Mouse (Mus musculus) spleen, adult 2 months (tissue): ENCODE measurements around the gene Trmt112. TPM values are rescaled to one million over a fixed set of nuclear protein-coding genes. Genes with fewer than 3 reads are reported as not detected.

Source experiments
- DNase-seq, 2 experiments: peaks; one replicate each; pipeline versions ENCODE4 v3.0.0 to v3.0.0-alpha.2; 2012 to 2021; ENCODE audit warnings: low spot score in 2 of 2, low read depth in 1 of 2
- H3K27ac ChIP-seq: fragments of 200-500 bp; 2 replicates; pipeline ENCODE4 v1.5.1; 2012; ENCODE audit warnings: low read length, inconsistent platforms; ENCODE audit not compliant: insufficient read depth
- H3K27me3 ChIP-seq: fragments of 200-500 bp; 2 replicates; pipeline ENCODE4 v1.6.1; 2012; ENCODE audit warnings: mild to moderate bottlenecking, moderate library complexity, low read length, inconsistent platforms; ENCODE audit not compliant: control insufficient read depth, insufficient read depth
- H3K36me3 ChIP-seq: fragments of 200-500 bp; 2 replicates; pipeline ENCODE4 v1.6.1; 2012; ENCODE audit warnings: mild to moderate bottlenecking, low read length, inconsistent platforms; ENCODE audit not compliant: control insufficient read depth, insufficient read depth
- H3K4me1 ChIP-seq: fragments of 200-500 bp; 2 replicates; pipeline ENCODE4 v1.6.1; 2011; ENCODE audit warnings: inconsistent platforms; ENCODE audit not compliant: control insufficient read depth, insufficient read depth, insufficient read length
- H3K4me3 ChIP-seq: fragments of 200-500 bp; 2 replicates; pipeline ENCODE4 v1.5.1; 2011; ENCODE audit warnings: mild to moderate bottlenecking, inconsistent platforms; ENCODE audit not compliant: insufficient read depth, insufficient read length; ENCODE audit errors: extremely low read depth
- CTCF ChIP-seq: fragments of 200-500 bp; IDR thresholded peaks from 2 replicates; pipeline ENCODE4 v1.5.1; 2011; ENCODE audit warnings: mild to moderate bottlenecking, inconsistent platforms; ENCODE audit not compliant: insufficient read depth, insufficient read length, insufficient replicate concordance; ENCODE audit errors: extremely low read depth
- POLR2A ChIP-seq: fragments of 200-500 bp; IDR thresholded peaks from 2 replicates; pipeline ENCODE4 v1.6.1; 2011; ENCODE audit warnings: low read depth, low read length, inconsistent platforms
- WGBS: fragments of 180-500 bp; shearing (Covaris S2); methylation state at CpG from one replicate; pipeline ENCODE4 v1.1.7; 2018; 5-methylcytosine and 5-hydroxymethylcytosine counted together
- polyA plus RNA-seq: library from polyadenylated mRNA; depleted of rRNA; stranded (reverse); fragments of >200 nt; gene quantifications from 2 replicates; pipeline ENCODE4 v1.2.3, GENCODE M21; 2012

Gene Trmt112
- polyA plus RNA-seq, 1 experiment, result 135 TPM

DNA sequence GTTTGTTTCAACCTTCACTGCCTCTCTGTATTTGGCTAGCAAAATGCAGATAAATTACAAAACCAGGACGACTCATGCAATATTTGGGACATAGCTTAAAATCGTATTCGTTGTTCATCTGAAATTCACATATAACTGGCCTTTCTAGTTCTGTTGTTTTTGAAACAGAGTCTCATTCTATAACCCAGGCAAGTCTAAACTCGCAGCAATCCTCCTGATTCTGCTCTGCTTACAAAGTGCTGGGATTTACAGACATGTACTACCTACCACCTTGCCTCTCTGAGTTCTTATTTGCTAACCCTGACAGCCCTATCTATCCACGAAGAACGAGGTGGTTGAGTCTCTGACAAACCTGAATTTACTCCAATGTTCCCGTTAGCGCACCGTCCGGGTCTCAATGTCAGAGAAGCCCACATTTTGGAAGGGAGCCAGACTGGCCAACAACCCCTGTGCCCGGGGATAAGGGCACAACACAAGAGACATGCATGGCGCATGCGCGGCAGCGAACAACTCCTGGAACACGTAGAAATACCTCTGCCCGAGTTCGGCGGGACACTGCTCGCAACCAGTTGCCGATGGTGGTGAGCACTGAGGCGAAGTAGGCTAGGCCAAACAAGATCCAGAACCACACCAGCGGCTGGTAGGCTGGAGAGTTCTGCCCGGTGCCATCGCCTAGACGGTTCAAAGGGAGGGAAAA lies 17.2 kb downstream of the Trmt112 start:
- peaks cover 14% of the 10 kb centered on the region for H3K27me3 ChIP-seq
- DNase-seq, result no peak
- no peaks in the 10 kb centered on the region for H3K36me3 ChIP-seq
- no peak overlapping the region for H3K27ac ChIP-seq
- TF ChIP-seq CTCF, result no peak
- TF ChIP-seq POLR2A, result no peak
- peaks cover 13% of the 10 kb centered on the region for H3K4me1 ChIP-seq
- 22% methylated on average over 26 of the region's 26 CpGs for WGBS
- no peak overlapping the region for H3K4me3 ChIP-seq

DNA sequence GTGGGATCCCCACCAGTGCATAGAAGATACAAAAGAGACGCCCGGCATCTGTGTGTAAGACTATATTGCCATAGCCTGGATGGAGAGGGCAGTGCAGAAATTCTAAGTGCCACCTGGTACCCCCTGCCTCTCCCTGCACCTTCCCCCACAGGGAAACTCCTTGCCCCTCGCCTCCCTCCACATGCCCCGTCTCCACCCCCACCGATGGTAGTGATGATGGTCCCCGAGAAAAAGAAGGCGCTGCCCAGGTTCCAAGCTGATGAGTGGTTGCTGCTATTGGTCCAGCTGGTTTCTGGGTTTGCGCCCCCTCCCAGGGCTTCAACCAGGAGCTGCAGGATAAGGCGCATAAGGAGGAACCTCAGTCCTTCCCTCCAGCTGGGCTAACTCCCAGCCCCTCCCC lies 18.6 kb downstream of the Trmt112 start:
- WGBS, result 34% methylated on average over 9 of the region's 9 CpGs
- Histone ChIP-seq H3K27ac (no peak overlapping the region), H3K36me3 (no peaks in the 10 kb centered on the region), H3K27me3 (peaks cover 20% of the 10 kb centered on the region), H3K4me3 (no peak overlapping the region), H3K4me1 (peaks cover 10% of the 10 kb centered on the region)
- no peak for DNase-seq
- TF ChIP-seq POLR2A (no peak), CTCF (no peak)

DNA sequence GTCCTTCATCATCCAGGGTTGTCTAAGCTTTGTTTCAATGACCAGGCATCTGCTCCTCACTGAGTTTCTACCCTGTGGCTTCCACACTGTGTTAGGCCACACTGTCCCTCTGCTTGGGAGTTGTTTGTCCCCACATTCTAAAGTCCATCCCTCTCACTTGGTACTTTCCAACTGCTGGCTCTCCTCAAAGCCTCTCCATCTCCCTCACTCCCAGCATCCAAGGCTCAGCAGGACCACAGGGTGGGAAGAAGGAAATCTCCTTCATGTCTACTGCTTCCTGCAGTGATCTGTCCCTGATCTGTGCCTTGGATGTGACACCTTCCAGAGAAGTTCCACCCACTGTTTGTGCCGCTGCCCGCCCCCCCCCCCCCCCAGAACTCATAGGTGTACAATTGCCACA lies 21.5 kb downstream of the Trmt112 start:
- DNase-seq, result no peak
- Histone ChIP-seq H3K36me3 (no peaks in the 10 kb centered on the region), H3K27ac (no peak overlapping the region), H3K27me3 (peaks cover 27% of the 10 kb centered on the region), H3K4me1 (peaks cover 7% of the 10 kb centered on the region; the same call in 1 of the 2 replicates), H3K4me3 (no peak overlapping the region)
- TF ChIP-seq POLR2A (no peak), CTCF (no peak)
- 22% methylated on average over 2 of the region's 2 CpGs for WGBS

DNA sequence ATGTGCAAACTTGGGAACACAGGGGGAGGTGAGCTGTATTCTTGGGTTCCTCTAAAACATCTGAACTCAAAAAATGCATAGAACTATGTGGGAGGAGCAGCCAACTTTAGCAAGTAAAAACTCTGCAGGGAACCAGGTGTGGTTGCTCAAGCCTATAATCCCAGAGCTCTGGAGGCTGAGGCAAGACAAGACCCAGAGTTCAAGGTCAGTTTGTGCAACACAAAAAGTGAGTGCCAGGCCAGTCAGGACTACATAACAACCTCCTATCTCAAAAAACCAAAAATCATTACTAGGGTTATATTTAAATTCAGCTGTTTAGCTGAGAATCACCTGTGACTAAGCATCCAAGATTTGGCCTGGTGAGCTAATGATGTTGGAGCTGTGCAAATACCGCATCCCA lies 22.5 kb downstream of the Trmt112 start:
- DNase-seq, result no peak
- H3K27ac ChIP-seq, result no peak overlapping the region

DNA sequence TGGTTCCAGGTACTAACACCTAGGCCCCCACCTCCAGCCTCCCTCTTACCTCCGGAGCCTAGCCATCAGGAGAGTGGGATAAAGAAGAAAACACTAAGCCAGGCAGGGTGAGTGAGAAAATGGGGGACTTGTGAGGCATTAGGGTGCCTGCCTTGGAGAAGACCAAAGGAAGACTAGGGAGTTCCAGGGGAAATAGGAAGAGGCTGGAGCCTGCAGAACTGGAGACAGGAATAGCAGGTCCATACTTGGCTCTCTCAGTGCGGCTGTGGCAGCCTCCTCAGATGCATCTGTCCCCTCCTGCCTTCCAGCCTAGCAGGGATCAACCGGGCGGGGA lies 23.6 kb downstream of the Trmt112 start:
- H3K36me3 ChIP-seq, result no peaks in the 10 kb centered on the region
- no peak for DNase-seq
- H3K4me1 ChIP-seq, result peaks cover 6% of the 10 kb centered on the region; the same call in 1 of the 2 replicates
- no peak overlapping the region for H3K4me3 ChIP-seq
- no peak overlapping the region for H3K27ac ChIP-seq
- H3K27me3 ChIP-seq, result peaks cover 21% of the 10 kb centered on the region
- TF ChIP-seq CTCF, result no peak
- TF ChIP-seq POLR2A, result no peak
- 69% methylated on average over 4 of the region's 4 CpGs for WGBS

More for the DNA sequence above, 22.5 kb downstream of the Trmt112 start:
- peaks cover 6% of the 10 kb centered on the region; the same call in 1 of the 2 replicates for H3K4me1 ChIP-seq
- H3K27me3 ChIP-seq, result peaks cover 23% of the 10 kb centered on the region
- WGBS, result 78% methylated on average over 1 of the region's 1 CpGs
- H3K4me3 ChIP-seq, result no peak overlapping the region
- TF ChIP-seq CTCF, result no peak
- no peaks in the 10 kb centered on the region for H3K36me3 ChIP-seq

DNA sequence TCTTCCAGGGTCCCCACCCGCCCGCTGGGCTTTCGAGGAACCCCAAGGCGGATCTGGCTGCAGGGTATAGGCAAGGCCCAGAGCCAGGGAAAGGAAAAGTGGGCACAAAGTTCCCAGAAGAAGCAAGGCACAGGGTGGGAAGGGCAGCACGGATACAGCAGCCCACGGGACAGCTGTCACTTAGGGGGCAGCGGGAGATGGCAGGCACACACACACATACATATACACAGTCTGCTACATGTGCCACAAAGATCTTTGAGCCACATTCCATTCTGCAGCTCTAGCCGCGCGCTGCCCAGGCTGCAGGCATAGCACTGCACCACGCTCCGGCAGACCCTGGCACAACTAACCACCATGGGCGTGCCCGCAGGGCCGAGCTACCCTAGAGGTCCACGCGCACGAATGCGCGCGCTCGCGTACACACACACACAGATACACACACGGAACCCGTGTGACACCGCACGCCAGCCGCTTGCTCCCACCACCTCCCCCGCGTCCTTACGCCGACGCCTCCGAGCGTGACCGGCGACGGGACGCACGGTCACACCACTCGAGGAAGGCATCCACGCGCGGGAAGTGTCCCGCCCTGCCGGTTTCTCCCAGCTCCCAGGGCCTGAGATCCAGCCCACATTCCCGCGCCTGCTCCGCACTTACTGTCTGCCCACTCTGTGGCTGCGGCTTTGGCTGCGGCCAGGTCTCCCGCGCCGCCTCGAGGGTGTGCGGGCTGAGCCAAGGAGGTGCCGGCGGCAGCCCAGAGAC lies 24.1 kb downstream of the Trmt112 start:
- no peak overlapping the region for H3K27ac ChIP-seq
- H3K27me3 ChIP-seq, result peaks cover 19% of the 10 kb centered on the region
- TF ChIP-seq CTCF (no peak), POLR2A (no peak)
- peak overlapping the region; percentile 22; the same call in 1 of the 2 replicates for H3K4me3 ChIP-seq
- H3K36me3 ChIP-seq, result no peaks in the 10 kb centered on the region
- 7% methylated on average over 58 of the region's 58 CpGs for WGBS
- DNase-seq, result no peak
- peaks cover 6% of the 10 kb centered on the region; the same call in 1 of the 2 replicates for H3K4me1 ChIP-seq
